Mouse (Mus musculus): ENCODE measurements around the gene Sdhb.

DNA sequence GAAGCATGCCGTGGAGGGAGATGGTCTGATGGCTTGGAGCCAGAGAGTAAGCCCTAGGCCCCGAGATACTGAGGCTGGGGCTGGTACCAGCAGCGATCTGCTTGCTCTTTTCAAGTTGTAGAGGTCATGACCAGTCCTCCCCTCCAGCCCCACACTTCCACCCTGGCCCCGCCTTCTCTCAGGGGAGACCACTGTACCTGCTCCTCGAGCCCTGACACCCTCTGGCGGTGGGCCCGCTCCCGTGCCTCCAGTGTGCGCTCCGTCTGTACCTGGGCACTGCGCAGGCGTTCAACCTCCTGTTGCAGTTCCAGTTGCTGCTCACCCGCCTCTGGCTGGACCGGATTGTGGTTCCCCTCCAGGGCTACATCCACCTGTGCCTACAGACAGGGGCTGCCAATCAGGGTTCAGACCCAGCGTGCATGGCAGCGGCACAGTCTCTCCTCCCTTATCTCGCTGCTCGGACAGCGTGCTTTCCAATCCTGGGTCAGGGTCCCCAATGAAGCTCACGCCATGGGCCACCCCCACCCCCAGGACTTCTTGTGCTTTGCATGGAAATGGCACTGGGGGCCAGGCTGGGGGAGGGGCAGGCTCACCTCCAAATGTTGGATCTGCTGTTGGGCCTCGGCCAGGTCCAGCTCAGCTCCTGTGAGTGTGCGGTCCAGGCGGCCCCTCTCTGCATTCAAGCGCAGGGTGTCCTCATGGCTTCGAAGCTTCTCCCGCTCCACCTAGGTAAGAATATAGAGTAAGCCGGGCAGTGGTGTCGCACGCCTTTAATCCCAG is 56.8 kb downstream of the Sdhb start:
- TF ChIP-seq CTCF (IDR thresholded peaks at IDR 0.05; ENCODE audit: low read depth, low read length) (peak; percentile 36), POLR2A (IDR thresholded peaks at IDR 0.05; ENCODE audit: insufficient read depth, low read length) (no peak)
